Mouse (Mus musculus) myocyte (in vitro differentiated cells): ENCODE measurements around the gene Fbll1. TPM values are rescaled to one million over a fixed set of nuclear protein-coding genes. Genes with fewer than 3 reads are reported as not detected.

Source experiments
- H3K27me3 ChIP-seq: one replicate; pipeline ENCODE4 v1.6.1; 2011; ENCODE audit not compliant: control insufficient read depth, insufficient read depth, insufficient read length
- H3K36me3 ChIP-seq: one replicate; pipeline ENCODE4 v1.6.1; 2011; ENCODE audit not compliant: control insufficient read depth, insufficient read depth
- H3K4me2 ChIP-seq: one replicate; pipeline ENCODE4 v1.6.1; 2011; ENCODE audit warnings: low read depth, control low read depth
- H3K4me3 ChIP-seq: one replicate; pipeline ENCODE4 v1.5.1; 2011; ENCODE audit warnings: mild to moderate bottlenecking, control low read depth, moderate library complexity
- H3K79me2 ChIP-seq: one replicate; pipeline ENCODE4 v1.6.1; 2011; ENCODE audit not compliant: control insufficient read depth, insufficient read depth
- H3ac ChIP-seq: one replicate; pipeline ENCODE4 v1.6.1; 2011; ENCODE audit not compliant: control insufficient read depth, insufficient read length
- CEBPB ChIP-seq: IDR thresholded peaks from 2 replicates; pipeline ENCODE4 v1.6.1; 2011; ENCODE audit warnings: mild to moderate bottlenecking, moderate library complexity; ENCODE audit not compliant: poor library complexity, insufficient read depth, severe bottlenecking
- E2F4 ChIP-seq: IDR thresholded peaks from one replicate; pipeline ENCODE4 v1.6.1; 2011; ENCODE audit warnings: mild to moderate bottlenecking, control low read depth, moderate library complexity; ENCODE audit not compliant: insufficient read depth
- MAX ChIP-seq: IDR thresholded peaks from one replicate; pipeline ENCODE4 v1.6.1; 2011; ENCODE audit warnings: low read depth, mild to moderate bottlenecking, control low read depth
- MYOD1 ChIP-seq, 3 experiments: IDR thresholded peaks; one replicate each; pipeline ENCODE4 v1.6.1; 2011; ENCODE audit warnings: control low read depth in 2 of 3, low read depth in 2 of 3, mild to moderate bottlenecking in 2 of 3, moderate library complexity in 1 of 3; ENCODE audit not compliant: insufficient read length in 2 of 3, control insufficient read depth in 1 of 3
- MYOG ChIP-seq, 3 experiments: IDR thresholded peaks; one replicate each; pipeline ENCODE4 v1.6.1; 2011; ENCODE audit warnings: control low read depth in 2 of 3, low read depth in 2 of 3, mild to moderate bottlenecking in 2 of 3; ENCODE audit not compliant: insufficient read length in 2 of 3, control insufficient read depth in 1 of 3, insufficient read depth in 1 of 3
- POLR2A ChIP-seq: IDR thresholded peaks from one replicate; pipeline ENCODE4 v1.6.1; 2011; ENCODE audit warnings: low read depth, mild to moderate bottlenecking, control low read depth, moderate library complexity; ENCODE audit not compliant: insufficient read length
- POLR2AphosphoS2 ChIP-seq: IDR thresholded peaks from one replicate; pipeline ENCODE4 v1.6.1; 2011; ENCODE audit warnings: low read depth, control low read depth; ENCODE audit not compliant: insufficient read length
- REST ChIP-seq: IDR thresholded peaks from one replicate; pipeline ENCODE4 v1.6.1; 2011; ENCODE audit warnings: mild to moderate bottlenecking, control low read depth, moderate library complexity; ENCODE audit not compliant: insufficient read depth, insufficient read length
- SRF ChIP-seq: IDR thresholded peaks from one replicate; pipeline ENCODE4 v1.6.1; 2011; ENCODE audit warnings: low read depth; ENCODE audit not compliant: control insufficient read depth, insufficient read length
- TCF12 ChIP-seq: IDR thresholded peaks from one replicate; pipeline ENCODE4 v1.6.1; 2011; ENCODE audit warnings: mild to moderate bottlenecking, control low read depth; ENCODE audit not compliant: poor library complexity, insufficient read depth, severe bottlenecking
- TCF3 ChIP-seq: IDR thresholded peaks from one replicate; pipeline ENCODE4 v1.6.1; 2011; ENCODE audit warnings: low read depth, control low read depth; ENCODE audit not compliant: insufficient read length
- USF1 ChIP-seq: IDR thresholded peaks from one replicate; pipeline ENCODE4 v1.6.1; 2011; ENCODE audit warnings: low read depth, mild to moderate bottlenecking, control low read depth, moderate library complexity
- polyA plus RNA-seq: library from polyadenylated mRNA; unstranded; fragments of >200 nt; fragmentation: generic; extraction: Trizol; gene quantifications from one replicate; pipeline ENCODE4 v1.2.1, GENCODE M21; 2012; ENCODE audit warnings: missing spikeins

Fbll1 gene
- polyA plus RNA-seq, 1 experiment = not detected

- TF ChIP-seq REST (no peak), E2F4 (no peak), POLR2AphosphoS2 (peak; percentile 69), POLR2A (peak; percentile 61), MAX (peak; percentile 42), MYOD1 (IDR thresholded peaks at IDR 0.05; ENCODE audit: control insufficient read depth in 1 of 3, insufficient read length in 2 of 3, low read depth in 2 of 3) (peak in 2 of 3 experiments; percentile 39 to 65), TCF12 (no peak), SRF (peak; percentile 51), TCF3 (no peak), MYOG (IDR thresholded peaks at IDR 0.05; ENCODE audit: control insufficient read depth in 1 of 3, insufficient read depth in 1 of 3, insufficient read length in 2 of 3, low read depth in 2 of 3) (peak in 2 of 3 experiments; percentile 37 to 70), USF1 (peak; percentile 99)
- Histone ChIP-seq H3K4me2 (peak overlapping the region; percentile 98), H3K27me3 (no peaks in the 10 kb centered on the region), H3K36me3 (no peaks in the 10 kb centered on the region), H3ac (no peak overlapping the region), H3K79me2 (peaks cover 5% of the 10 kb centered on the region), H3K4me3 (peak overlapping the region; percentile 14)
Observed at GRCm38 (mm10) chr11:35838345-35839338, 40.0 kb upstream of the Fbll1 start.

- Histone ChIP-seq H3K27me3 (no peaks in the 10 kb centered on the region), H3K79me2 (peaks cover 17% of the 10 kb centered on the region), H3ac (no peak overlapping the region), H3K4me2 (peak overlapping the region; percentile 98), H3K36me3 (peaks cover 7% of the 10 kb centered on the region), H3K4me3 (peak overlapping the region; percentile 14)
- TF ChIP-seq SRF (no peak), CEBPB (no peak), MYOG (IDR thresholded peaks at IDR 0.05; ENCODE audit: control insufficient read depth in 1 of 3, insufficient read depth in 1 of 3, insufficient read length in 2 of 3, low read depth in 2 of 3) (no peak), TCF3 (no peak), USF1 (no peak), REST (no peak), TCF12 (no peak), POLR2A (no peak), POLR2AphosphoS2 (no peak), MAX (no peak), MYOD1 (IDR thresholded peaks at IDR 0.05; ENCODE audit: control insufficient read depth in 1 of 3, insufficient read length in 2 of 3, low read depth in 2 of 3) (no peak), E2F4 (no peak)
Observed at GRCm38 (mm10) chr11:35837156-35838126, 38.8 kb upstream of the Fbll1 start.

GRCm38 (mm10) chr11:35834022-35834760 is 35.5 kb upstream of the Fbll1 start, which contains the start of gene Rars:
Gene Rars (minus strand): TSS chr11:35834506.
- peak within 1 kb of the TSS; percentile 48 for H3ac ChIP-seq
- TF ChIP-seq SRF = peak; percentile 34
- TF ChIP-seq TCF12 = no peak
- TF ChIP-seq E2F4 = no peak
- TF ChIP-seq MAX = peak; percentile 4
- peak in 1 of 3 experiments; percentile 0 for TF ChIP-seq MYOG (IDR thresholded peaks at IDR 0.05; ENCODE audit: control insufficient read depth in 1 of 3, insufficient read depth in 1 of 3, insufficient read length in 2 of 3, low read depth in 2 of 3)
- peak; percentile 90 for TF ChIP-seq POLR2A
- TF ChIP-seq POLR2AphosphoS2 = peak; percentile 92
- H3K4me2 ChIP-seq = peak within 1 kb of the TSS; percentile 96
- H3K79me2 ChIP-seq = peaks cover 48% of the 10 kb centered on the region
- H3K36me3 ChIP-seq = peaks cover 29% of the 10 kb centered on the region
- no peaks in the 10 kb centered on the region for H3K27me3 ChIP-seq
- H3K4me3 ChIP-seq = peak within 1 kb of the TSS; percentile 90

GRCm38 (mm10) chr11:35833270-35833669 is 34.6 kb upstream of the Fbll1 start:
- TF ChIP-seq SRF (no peak), CEBPB (no peak), POLR2AphosphoS2 (no peak), REST (no peak), TCF12 (no peak), MYOD1 (IDR thresholded peaks at IDR 0.05; ENCODE audit: control insufficient read depth in 1 of 3, insufficient read length in 2 of 3, low read depth in 2 of 3) (no peak), MAX (no peak), MYOG (IDR thresholded peaks at IDR 0.05; ENCODE audit: control insufficient read depth in 1 of 3, insufficient read depth in 1 of 3, insufficient read length in 2 of 3, low read depth in 2 of 3) (no peak), POLR2A (no peak), USF1 (no peak), TCF3 (no peak), E2F4 (no peak)
- peaks cover 48% of the 10 kb centered on the region for H3K79me2 ChIP-seq
- H3K4me2 ChIP-seq = peak overlapping the region; percentile 96
- peaks cover 39% of the 10 kb centered on the region for H3K36me3 ChIP-seq
- peak overlapping the region; percentile 90 for H3K4me3 ChIP-seq
- no peaks in the 10 kb centered on the region for H3K27me3 ChIP-seq
- H3ac ChIP-seq = peak overlapping the region; percentile 48
